Comparison of ENCODE assay signal across 29 mouse cellular contexts in genomic region chr1:54846346-54847000, GRCm38 (mm10).
A peak's percentile ranks its signal among the peaks of the same experiment; 100 is the strongest.
DNase-seq lines count a peak whose midpoint lies in the region; ATAC-seq and TF ChIP-seq lines count a peak whose summit lies in the region.
"Had no signal": no experiment of that assay in that cellular context is flagged by ENCODE, and none has a peak within 500 bp of the region (broad histone marks: within the 10 kb centered on the region; RNA-seq: fewer than 3 reads in every experiment).

No protein-coding gene starts in this region.

- peaks cover 74% of the 10 kb centered on the region for H3K4me1 ChIP-seq in embryonic facial prominence, embryonic 13.5 days
- H3K4me1 ChIP-seq in limb, embryonic 14.5 days (ENCODE audit: control insufficient read depth, insufficient read depth, low read length): peaks cover 49% of the 10 kb centered on the region
- H3K4me1 ChIP-seq: intestine, embryonic 15.5 days had no signal

- H3K27ac ChIP-seq in layer of hippocampus, adult 2 months: no peak overlapping the region
- peak overlapping the region; percentile 64 for H3K27ac ChIP-seq in embryonic facial prominence, embryonic 13.5 days
- H3K27ac ChIP-seq in limb, embryonic 14.5 days (replicated peaks; ENCODE audit: low read depth, low read length): no peak overlapping the region
- H3K27ac ChIP-seq: forebrain, embryonic 10.5 days; heart, embryonic 15.5 days; intestine, embryonic 15.5 days; left cerebral cortex, adult 2 months; liver, embryonic 15.5 days; lung, embryonic 15.5 days; midbrain, embryonic 12.5 days; neural tube, embryonic 13.5 days had no signal

- 34% methylated on average over 5 of the region's 5 CpGs for WGBS in embryonic facial prominence, embryonic 13.5 days
- 44% methylated on average over 5 of the region's 5 CpGs for WGBS in limb, embryonic 14.5 days

- no peak overlapping the region for H3K4me2 ChIP-seq in embryonic facial prominence, embryonic 13.5 days
- H3K4me2 ChIP-seq in limb, embryonic 14.5 days (replicated peaks; ENCODE audit: low read depth, low read length, severe bottlenecking): no peak overlapping the region; the same call in 1 of the 2 replicates
- H3K4me2 ChIP-seq: heart, embryonic 15.5 days; intestine, embryonic 15.5 days; liver, embryonic 15.5 days; lung, embryonic 15.5 days; midbrain, embryonic 12.5 days; neural tube, embryonic 13.5 days had no signal

- TF ChIP-seq POLR2A in limb, embryonic 14.5 days (IDR thresholded peaks at IDR 0.05; ENCODE audit: borderline replicate concordance, extremely low read depth, insufficient read depth, insufficient read length): no peak

- no peaks in the 10 kb centered on the region for H3K36me3 ChIP-seq in embryonic facial prominence, embryonic 13.5 days
- H3K36me3 ChIP-seq in limb, embryonic 14.5 days (ENCODE audit: control insufficient read depth, insufficient read depth, low read length): no peaks in the 10 kb centered on the region
- H3K36me3 ChIP-seq: forebrain, embryonic 10.5 days; G1E; heart, embryonic 15.5 days; intestine, embryonic 15.5 days; liver, embryonic 15.5 days; lung, embryonic 15.5 days; midbrain, embryonic 12.5 days; neural tube, embryonic 13.5 days had no signal

- DNase-seq in layer of hippocampus, adult 2 months (ENCODE audit: low spot score in 2 of 2): no peak
- DNase-seq in layer of hippocampus, adult 8-10 months (ENCODE audit: low spot score in 2 of 2): no peak
- peak; percentile 49 for DNase-seq in CD4-positive, CD25-positive, alpha-beta regulatory T cell, adult 2 months (ENCODE audit: low read depth, low spot score)
- peak; percentile 58 for DNase-seq in limb, embryonic 14.5 days (ENCODE audit: low spot score)
- no peak for DNase-seq in ovary, postnatal 10 days (ENCODE audit: low spot score)
- no peak for DNase-seq in gastrocnemius, adult 18-20 months (ENCODE audit: low spot score)
- no peak for DNase-seq in kidney, postnatal 10 days
- DNase-seq: adrenal gland, postnatal 25 days; B cell, adult 2 months; cerebellum, adult 11-12 months; cerebellum, adult 9-11 months; embryo, embryonic 11 days; forebrain, postnatal 0 days; gastrocnemius, postnatal 10 days; kidney, postnatal 14 days; lung, postnatal 36 days; thymus, adult 2 months had no signal

- 0 out of 2 replicates have a peak, but pooled peaks have one; percentile 32 for ATAC-seq in embryonic facial prominence, embryonic 13.5 days (ENCODE audit: insufficient number of reproducible peaks, insufficient read depth, low FRiP score, low TSS enrichment, low read depth)
- no peak for ATAC-seq in limb, embryonic 14.5 days (ENCODE audit: low FRiP score, low read depth)
- ATAC-seq: forebrain, postnatal 0 days; hindbrain, embryonic 16.5 days; intestine, embryonic 15.5 days; Patski had no signal

- peak; percentile 25 for TF ChIP-seq CTCF in layer of hippocampus, adult 2 months (conservative IDR thresholded peaks at IDR 0.05)

- H3K4me3 ChIP-seq in layer of hippocampus, adult 2 months: no peak overlapping the region
- H3K4me3 ChIP-seq in embryonic facial prominence, embryonic 13.5 days: no peak overlapping the region
- H3K4me3 ChIP-seq in limb, embryonic 14.5 days (replicated peaks; ENCODE audit: low read length): no peak overlapping the region
- H3K4me3 ChIP-seq: forebrain, embryonic 10.5 days; heart, embryonic 15.5 days; intestine, embryonic 15.5 days; left cerebral cortex, adult 2 months; liver, embryonic 15.5 days; lung, embryonic 15.5 days; midbrain, embryonic 12.5 days; neural tube, embryonic 13.5 days had no signal

- H3K9me3 ChIP-seq in embryonic facial prominence, embryonic 13.5 days: no peaks in the 10 kb centered on the region
- no peaks in the 10 kb centered on the region for H3K9me3 ChIP-seq in limb, embryonic 14.5 days (ENCODE audit: control insufficient read depth, low read length)
- H3K9me3 ChIP-seq: forebrain, embryonic 10.5 days; G1E; heart, embryonic 15.5 days; intestine, embryonic 15.5 days; liver, embryonic 15.5 days; lung, embryonic 15.5 days; midbrain, embryonic 12.5 days; neural tube, embryonic 13.5 days had no signal

- no peaks in the 10 kb centered on the region for H3K27me3 ChIP-seq in embryonic facial prominence, embryonic 13.5 days
- no peaks in the 10 kb centered on the region for H3K27me3 ChIP-seq in limb, embryonic 14.5 days (ENCODE audit: control insufficient read depth, insufficient read depth, low read length)
- H3K27me3 ChIP-seq: heart, embryonic 15.5 days; intestine, embryonic 15.5 days; liver, embryonic 15.5 days; lung, embryonic 15.5 days; midbrain, embryonic 12.5 days; neural tube, embryonic 13.5 days; Patski had no signal

- no peak overlapping the region for H3K9ac ChIP-seq in embryonic facial prominence, embryonic 13.5 days
- H3K9ac ChIP-seq in limb, embryonic 14.5 days (ENCODE audit: low read depth, low read length, severe bottlenecking): no peak overlapping the region
- H3K9ac ChIP-seq: forebrain, postnatal 0 days; heart, embryonic 15.5 days; intestine, embryonic 15.5 days; liver, embryonic 15.5 days; lung, embryonic 15.5 days; midbrain, embryonic 12.5 days; neural tube, embryonic 13.5 days had no signal

Comparison
In these comparisons a context has a peak if more than half of its experiments do, and no peak if none do; other contexts are left out.
1. DNase-seq: peak in CD4-positive, CD25-positive, alpha-beta regulatory T cell, adult 2 months (single experiment) and limb, embryonic 14.5 days (single experiment); none in layer of hippocampus, adult 2 months (0 of 2), layer of hippocampus, adult 8-10 months (0 of 2), ovary, postnatal 10 days (single experiment), gastrocnemius, adult 18-20 months (single experiment) and kidney, postnatal 10 days (single experiment).